Mouse (Mus musculus) embryonic facial prominence, embryonic 14.5 days (tissue): ENCODE results near the gene Gm6096. TPM values are rescaled to one million over a fixed set of nuclear protein-coding genes. Genes with fewer than 3 reads are reported as not detected.

ENCODE experiments used
- ATAC-seq: fragments of 200-750 bp; cut with Nextera tagmentation; 2 replicates; pipeline ENCODE4 v1.8.0; 2017; ENCODE audit warnings: low read depth, moderate number of reproducible peaks, moderate TSS enrichment
- DNase-seq: peaks from one replicate; pipeline ENCODE4 v3.0.0-alpha.2; 2015; ENCODE audit warnings: low spot score
- H3K27ac ChIP-seq: fragments of 300-500 bp; sonication (generic); replicated peaks from 2 replicates; pipeline ENCODE4 v1.5.1; 2014; ENCODE audit warnings: low read depth, mild to moderate bottlenecking, low read length, moderate library complexity
- H3K27me3 ChIP-seq: fragments of 300-500 bp; sonication (generic); replicated peaks from 2 replicates; pipeline ENCODE4 v1.6.1; 2014; ENCODE audit warnings: low read length; ENCODE audit not compliant: control insufficient read depth, insufficient read depth
- H3K36me3 ChIP-seq: fragments of 300-500 bp; sonication (generic); 2 replicates; pipeline ENCODE4 v1.6.1; 2014; ENCODE audit warnings: low read length, mixed read lengths; ENCODE audit not compliant: control insufficient read depth, insufficient read depth
- H3K4me1 ChIP-seq: fragments of 300-500 bp; sonication (generic); 2 replicates; pipeline ENCODE4 v1.6.1; 2014; ENCODE audit warnings: antibody characterized with exemption, low read length; ENCODE audit not compliant: control insufficient read depth, insufficient read depth
- H3K4me2 ChIP-seq: fragments of 300-500 bp; sonication (generic); 2 replicates; pipeline ENCODE4 v1.6.1; 2014; ENCODE audit warnings: low read depth, mild to moderate bottlenecking, low read length, moderate library complexity, mixed read lengths
- H3K4me3 ChIP-seq: fragments of 300-500 bp; sonication (generic); 2 replicates; pipeline ENCODE4 v1.5.1; 2014; ENCODE audit warnings: low read depth, mild to moderate bottlenecking, low read length
- H3K9ac ChIP-seq: fragments of 300-500 bp; sonication (generic); 2 replicates; pipeline ENCODE4 v1.6.1; 2014; ENCODE audit warnings: low read depth, mild to moderate bottlenecking, low read length, moderate library complexity, mixed read lengths
- H3K9me3 ChIP-seq: fragments of 300-500 bp; sonication (generic); 2 replicates; pipeline ENCODE4 v1.6.1; 2016; ENCODE audit warnings: low read length; ENCODE audit not compliant: control insufficient read depth
- WGBS: fragments of 180-500 bp; shearing (Covaris S2); extraction: QIAGEN DNeasy Blood & Tissue Kit; methylation state at CpG from one replicate; pipeline ENCODE4 v1.1.7; 2014; 5-methylcytosine and 5-hydroxymethylcytosine counted together
- polyA plus RNA-seq: library from polyadenylated mRNA; unstranded; fragments of >200 nt; fragmentation: Nextera tagmentation; extraction: Ambion mirVana; gene quantifications from 2 replicates; pipeline ENCODE4 v1.2.1, GENCODE M21; 2014

Gm6096 gene
- polyA plus RNA-seq, 1 experiment from 2014 or later, result not detected

GRCm38 (mm10) chr7:34221594-34222250 is 29.1 kb upstream of the Gm6096 start:
- Histone ChIP-seq H3K4me2 (no peak overlapping the region), H3K4me3 (no peak overlapping the region), H3K9ac (no peak overlapping the region), H3K36me3 (peaks cover 97% of the 10 kb centered on the region), H3K27me3 (no peaks in the 10 kb centered on the region), H3K4me1 (no peaks in the 10 kb centered on the region), H3K27ac (no peak overlapping the region), H3K9me3 (0 out of 2 replicates have a peak, but pooled peaks cover 2% of the 10 kb centered on the region)
- DNase-seq (no peak), ATAC-seq (no peak)
- WGBS, result 89% methylated on average over 9 of the region's 9 CpGs

- DNase-seq, result no peak
- H3K27me3 ChIP-seq, result no peaks in the 10 kb centered on the region
- WGBS, result 89% methylated on average over 10 of the region's 10 CpGs
Observed at GRCm38 (mm10) chr7:34222340-34222739, 28.5 kb upstream of the Gm6096 start.

GRCm38 (mm10) chr7:34224308-34224707 is 26.5 kb upstream of the Gm6096 start:
- Histone ChIP-seq H3K27ac (no peak overlapping the region), H3K4me2 (no peak overlapping the region), H3K27me3 (no peaks in the 10 kb centered on the region), H3K36me3 (peaks cover 93% of the 10 kb centered on the region), H3K4me3 (no peak overlapping the region), H3K9me3 (0 out of 2 replicates have a peak, but pooled peaks cover 2% of the 10 kb centered on the region), H3K4me1 (peaks cover 15% of the 10 kb centered on the region), H3K9ac (no peak overlapping the region)
- DNase-seq (no peak), ATAC-seq (no peak)
- WGBS, result 94% methylated on average over 6 of the region's 6 CpGs

More at GRCm38 (mm10) chr7:34222340-34222739, 28.5 kb upstream of the Gm6096 start:
- H3K4me3 ChIP-seq, result no peak overlapping the region
- ATAC-seq, result no peak
- H3K36me3 ChIP-seq, result peaks cover 99% of the 10 kb centered on the region
- no peak overlapping the region for H3K27ac ChIP-seq
- 0 out of 2 replicates have a peak, but pooled peaks cover 2% of the 10 kb centered on the region for H3K9me3 ChIP-seq
- no peak overlapping the region for H3K9ac ChIP-seq
- no peak overlapping the region for H3K4me2 ChIP-seq
- H3K4me1 ChIP-seq, result no peaks in the 10 kb centered on the region

- peaks cover 75% of the 10 kb centered on the region for H3K36me3 ChIP-seq
- 0 out of 2 replicates have a peak, but pooled peaks cover 2% of the 10 kb centered on the region for H3K9me3 ChIP-seq
- 77% methylated on average over 7 of the region's 8 CpGs for whole genome bisulfite sequencing
- ATAC-seq (no peak), DNase-seq (no peak)
- no peak overlapping the region for H3K4me3 ChIP-seq
- no peak overlapping the region for H3K27ac ChIP-seq
- H3K4me2 ChIP-seq, result no peak overlapping the region
- no peaks in the 10 kb centered on the region for H3K27me3 ChIP-seq
- peaks cover 20% of the 10 kb centered on the region for H3K4me1 ChIP-seq
- H3K9ac ChIP-seq, result no peak overlapping the region
Observed at GRCm38 (mm10) chr7:34226086-34226485, 24.8 kb upstream of the Gm6096 start.

GRCm38 (mm10) chr7:34226846-34227245 is 24.0 kb upstream of the Gm6096 start:
- ATAC-seq (no peak), DNase-seq (no peak)
- 88% methylated on average over 12 of the region's 12 CpGs for WGBS
- Histone ChIP-seq H3K4me2 (no peak overlapping the region), H3K27me3 (no peaks in the 10 kb centered on the region), H3K4me1 (peaks cover 20% of the 10 kb centered on the region), H3K9me3 (0 out of 2 replicates have a peak, but pooled peaks cover 2% of the 10 kb centered on the region), H3K4me3 (no peak overlapping the region), H3K36me3 (peaks cover 67% of the 10 kb centered on the region), H3K27ac (no peak overlapping the region), H3K9ac (no peak overlapping the region)

- Histone ChIP-seq H3K9me3 (no peaks in the 10 kb centered on the region), H3K4me2 (peak overlapping the region; percentile 81), H3K9ac (no peak overlapping the region; the same call in 1 of the 2 replicates), H3K27ac (no peak overlapping the region), H3K4me1 (peaks cover 27% of the 10 kb centered on the region), H3K27me3 (no peaks in the 10 kb centered on the region), H3K4me3 (peak overlapping the region; percentile 69), H3K36me3 (peaks cover 49% of the 10 kb centered on the region)
- WGBS, result 57% methylated on average over 5 of the region's 9 CpGs
- ATAC-seq (no peak), DNase-seq (no peak)
Observed at GRCm38 (mm10) chr7:34228641-34229040, 22.2 kb upstream of the Gm6096 start.

- no peak for DNase-seq
- peak overlapping the region; percentile 83; the same call in 1 of the 2 replicates for H3K27ac ChIP-seq
- ATAC-seq, result no peak
Observed at GRCm38 (mm10) chr7:34229153-34229552, 21.7 kb upstream of the Gm6096 start.

GRCm38 (mm10) chr7:34229691-34230111 is 21.1 kb upstream of the Gm6096 start:
- peak; percentile 11 for ATAC-seq
- peak overlapping the region; percentile 83 for H3K27ac ChIP-seq

More at GRCm38 (mm10) chr7:34229153-34229552, 21.7 kb upstream of the Gm6096 start:
- H3K36me3 ChIP-seq, result peaks cover 44% of the 10 kb centered on the region
- H3K4me1 ChIP-seq, result peaks cover 27% of the 10 kb centered on the region
- H3K9ac ChIP-seq, result peak overlapping the region; percentile 68
- peak overlapping the region; percentile 81 for H3K4me2 ChIP-seq
- 18% methylated on average over 5 of the region's 5 CpGs for WGBS
- no peaks in the 10 kb centered on the region for H3K9me3 ChIP-seq
- peak overlapping the region; percentile 69 for H3K4me3 ChIP-seq
- H3K27me3 ChIP-seq, result no peaks in the 10 kb centered on the region

More at GRCm38 (mm10) chr7:34229691-34230111, 21.1 kb upstream of the Gm6096 start:
- peak overlapping the region; percentile 81 for H3K4me2 ChIP-seq
- H3K36me3 ChIP-seq, result peaks cover 40% of the 10 kb centered on the region
- no peaks in the 10 kb centered on the region for H3K27me3 ChIP-seq
- no peaks in the 10 kb centered on the region for H3K9me3 ChIP-seq
- WGBS, result 0% methylated on average over 14 of the region's 19 CpGs
- H3K4me1 ChIP-seq, result peaks cover 27% of the 10 kb centered on the region
- H3K9ac ChIP-seq, result peak overlapping the region; percentile 68
- H3K4me3 ChIP-seq, result peak overlapping the region; percentile 69
- peak; percentile 82 for DNase-seq
